In the genomic region with DNA sequence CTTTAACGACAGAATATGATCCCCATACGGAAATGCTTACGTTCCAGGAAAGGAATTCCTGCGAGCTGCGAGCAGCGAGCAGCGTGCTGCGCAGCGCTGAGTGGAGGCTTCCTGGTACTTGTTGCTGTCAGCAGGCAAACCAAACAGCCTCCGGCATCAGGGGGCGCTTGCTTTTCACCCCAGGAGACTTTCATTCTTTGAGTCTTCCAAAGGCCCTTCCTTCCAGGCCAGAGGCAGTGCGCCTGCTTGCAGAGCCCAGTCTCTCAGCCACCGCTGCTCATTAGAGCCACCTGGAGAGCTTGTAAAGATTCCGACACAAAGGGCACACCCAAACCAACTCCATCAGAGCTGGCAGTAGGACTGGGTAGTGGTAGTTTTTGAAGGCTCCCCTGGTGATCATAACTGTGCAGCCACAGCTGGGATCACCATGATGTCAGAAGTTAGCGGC, we compare ENCODE assay signal across 7 mouse cellular contexts. TPM values are rescaled to one million over a fixed set of nuclear protein-coding genes. Genes with fewer than 3 reads are reported as not detected.
DNase-seq lines count a peak whose midpoint lies in the region; ATAC-seq and TF ChIP-seq lines count a peak whose summit lies in the region.

No protein-coding gene starts in this region.

- intact Hi-C loops in left cerebral cortex, adult 2 months (cut with DNase I), result no loop called here

- no peak overlapping the region for H3K27ac ChIP-seq in forebrain, embryonic 13.5 days
- no peak overlapping the region for H3K27ac ChIP-seq in intestine, postnatal 0 days (ENCODE audit: low read depth, low read length)
- no peak overlapping the region for H3K27ac ChIP-seq in neural tube, embryonic 13.5 days (replicated peaks)
- no peak overlapping the region for H3K27ac ChIP-seq in left cerebral cortex, adult 2 months

- TF ChIP-seq CTCF in intestine, postnatal 0 days (IDR thresholded peaks at IDR 0.05; ENCODE audit: low read depth), result peak; percentile 45
- TF ChIP-seq CTCF in left cerebral cortex, adult 2 months (IDR thresholded peaks at IDR 0.05), result no peak

- H3K4me3 ChIP-seq in forebrain, embryonic 13.5 days, result no peak overlapping the region
- H3K4me3 ChIP-seq in intestine, postnatal 0 days (ENCODE audit: low read depth, low read length), result 0 out of 2 replicates have a peak overlapping the region, but pooled peaks have one; percentile 10
- peak overlapping the region; percentile 14; the same call in 1 of the 2 replicates for H3K4me3 ChIP-seq in neural tube, embryonic 13.5 days
- H3K4me3 ChIP-seq in left cerebral cortex, adult 2 months, result no peak overlapping the region

- DNase-seq in right cerebral cortex, adult 18-20 months, result peak; percentile 3
- DNase-seq in right cerebral cortex, postnatal 14 days, result no peak
- DNase-seq in left cerebral cortex, adult 2 months (ENCODE audit: extremely low spot score in 1 of 2, low spot score in 2 of 2), result no peak
- no peak for DNase-seq in adrenal gland, adult 18-20 months (ENCODE audit: low spot score in 2 of 2)

- peaks cover 17% of the 10 kb centered on the region for H3K4me1 ChIP-seq in forebrain, embryonic 13.5 days
- no peaks in the 10 kb centered on the region; the same call in 1 of the 2 replicates for H3K4me1 ChIP-seq in intestine, postnatal 0 days (replicated peaks; ENCODE audit: control insufficient read depth, insufficient read depth, low read length)
- H3K4me1 ChIP-seq in neural tube, embryonic 13.5 days (replicated peaks), result peaks cover 19% of the 10 kb centered on the region

- H3K36me3 ChIP-seq in forebrain, embryonic 13.5 days (ENCODE audit: poor library complexity, severe bottlenecking), result no peaks in the 10 kb centered on the region
- H3K36me3 ChIP-seq in intestine, postnatal 0 days (ENCODE audit: control insufficient read depth, insufficient read depth), result no peaks in the 10 kb centered on the region
- no peaks in the 10 kb centered on the region for H3K36me3 ChIP-seq in neural tube, embryonic 13.5 days

- no peaks in the 10 kb centered on the region for H3K9me3 ChIP-seq in forebrain, embryonic 13.5 days (replicated peaks)
- no peaks in the 10 kb centered on the region for H3K9me3 ChIP-seq in intestine, postnatal 0 days (ENCODE audit: control insufficient read depth)
- no peaks in the 10 kb centered on the region for H3K9me3 ChIP-seq in neural tube, embryonic 13.5 days

- H3K9ac ChIP-seq in forebrain, embryonic 13.5 days, result no peak overlapping the region
- no peak overlapping the region for H3K9ac ChIP-seq in intestine, postnatal 0 days (ENCODE audit: low read depth, low read length)
- 0 out of 2 replicates have a peak overlapping the region, but pooled peaks have one; percentile 23 for H3K9ac ChIP-seq in neural tube, embryonic 13.5 days

- WGBS in forebrain, embryonic 13.5 days, result 2% methylated on average over 15 of the region's 15 CpGs
- 6% methylated on average over 15 of the region's 15 CpGs for WGBS in intestine, postnatal 0 days
- 5% methylated on average over 15 of the region's 15 CpGs for WGBS in neural tube, embryonic 13.5 days

- H3K27me3 ChIP-seq in forebrain, embryonic 13.5 days, result peaks cover 30% of the 10 kb centered on the region
- H3K27me3 ChIP-seq in intestine, postnatal 0 days (replicated peaks; ENCODE audit: control insufficient read depth, insufficient read depth, low read length), result no peaks in the 10 kb centered on the region
- peaks cover 62% of the 10 kb centered on the region for H3K27me3 ChIP-seq in neural tube, embryonic 13.5 days

- 0 out of 2 replicates have a peak, but pooled peaks have one; percentile 27 for ATAC-seq in forebrain, embryonic 13.5 days
- peak; percentile 45; the same call in 1 of the 2 replicates for ATAC-seq in intestine, postnatal 0 days
- ATAC-seq in neural tube, embryonic 13.5 days (ENCODE audit: low read depth), result no peak

- peak overlapping the region; percentile 51 for H3K4me2 ChIP-seq in forebrain, embryonic 13.5 days
- peak overlapping the region; percentile 61 for H3K4me2 ChIP-seq in intestine, postnatal 0 days (replicated peaks; ENCODE audit: low read depth)
- H3K4me2 ChIP-seq in neural tube, embryonic 13.5 days, result peak overlapping the region; percentile 41

RNA-seq across cellular contexts. Expression of a gene that starts 48.9 kb away (rescaled TPM):
- polyA plus RNA-seq in forebrain, embryonic 13.5 days (2015; fragmentation: Nextera tagmentation; extraction: Ambion mirVana), result 0.56 and 0.71 TPM in 2 replicates
- 0.08 TPM in 1 of 2 replicates, not detected in the other for polyA plus RNA-seq in intestine, postnatal 0 days (2015; fragmentation: Nextera tagmentation; extraction: Ambion mirVana)
- polyA plus RNA-seq in neural tube, embryonic 13.5 days (2015; fragmentation: Nextera tagmentation; extraction: Ambion mirVana), result 0.17 and 0.44 TPM in 2 replicates
- not detected for total RNA-seq in left cerebral cortex, adult 2 months (2021)
- not detected for total RNA-seq in adrenal gland, adult 18-20 months (2021)

Comparison
In these comparisons a context has a peak if more than half of its experiments do, and no peak if none do; other contexts are left out.
1. H3K4me3 ChIP-seq: peak in intestine, postnatal 0 days (single experiment) and neural tube, embryonic 13.5 days (single experiment); none in forebrain, embryonic 13.5 days (single experiment) and left cerebral cortex, adult 2 months (single experiment).
2. Peak in every context shown above with its lines, with median percentiles within 50 percentile points of each other: H3K4me2 ChIP-seq.